Mouse (Mus musculus): ENCODE data around the gene Accsl. TPM values are rescaled to one million over a fixed set of nuclear protein-coding genes. Genes with fewer than 3 reads are reported as not detected.

Accsl gene
- total and polyA plus RNA-seq, 2 experiments from 2014 or later: 0.08 TPM; not detected in 1

DNA sequence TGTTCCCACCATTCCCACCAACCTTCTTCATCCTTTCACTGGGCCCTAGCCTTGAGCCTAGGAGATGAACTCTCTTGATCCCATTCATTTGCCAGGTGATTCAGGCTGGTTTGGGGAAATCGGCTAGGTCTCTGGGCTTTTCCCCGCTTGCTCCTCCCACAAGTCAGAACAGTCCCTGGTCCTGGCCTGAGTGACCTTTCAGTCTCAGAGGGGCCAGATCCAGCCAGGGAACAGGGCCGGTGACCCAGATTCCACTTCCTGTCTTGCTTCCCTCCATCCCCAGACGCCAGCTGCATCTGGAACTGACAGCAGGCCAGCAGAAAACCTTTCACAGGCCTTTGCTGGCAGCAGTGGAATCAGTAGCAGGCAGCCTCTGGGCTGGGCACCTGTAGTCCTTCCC lies 37.4 kb upstream of the Accsl start:
- no peak for ATAC-seq (ENCODE audit: insufficient read depth, low read depth)
- 40% methylated on average over 4 of the region's 4 CpGs for WGBS
- no peaks in the 10 kb centered on the region for H3K27me3 ChIP-seq (ENCODE audit: control insufficient read depth, insufficient read depth, low read length)

DNA sequence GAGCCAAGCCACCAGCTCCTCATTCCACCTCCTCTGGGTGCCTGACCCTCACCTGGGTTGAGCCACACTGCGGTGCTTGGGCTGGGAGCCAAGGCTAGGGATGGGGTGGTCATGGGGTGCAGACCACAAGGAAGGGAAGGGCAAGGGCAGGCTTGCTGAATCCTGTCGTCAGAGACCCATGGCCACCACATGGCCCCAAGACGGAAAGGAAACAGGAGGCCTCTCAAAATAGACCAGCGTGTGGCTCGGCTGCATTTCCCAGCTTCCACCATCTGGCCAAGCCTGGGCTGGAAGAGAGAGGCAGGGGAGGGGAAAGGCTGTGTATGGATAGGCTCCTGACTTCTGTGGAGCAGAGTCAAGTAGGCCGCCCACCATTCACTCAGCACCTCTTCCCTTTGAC lies 34.5 kb upstream of the Accsl start:
- no peak overlapping the region for H3K4me2 ChIP-seq (ENCODE audit: low read depth, low read length)
- no peak overlapping the region for H3K9ac ChIP-seq (replicated peaks; ENCODE audit: low read depth, low read length)
- no peaks in the 10 kb centered on the region for H3K9me3 ChIP-seq (replicated peaks; ENCODE audit: control insufficient read depth, low read length)
- H3K4me1 ChIP-seq (ENCODE audit: control insufficient read depth, insufficient read depth): peaks cover 12% of the 10 kb centered on the region
- no peak for DNase-seq (ENCODE audit: low spot score)
- WGBS: 18% methylated on average over 6 of the region's 6 CpGs
- H3K4me3 ChIP-seq (ENCODE audit: low read depth, low read length): no peak overlapping the region
- peak; percentile 24 for ATAC-seq (ENCODE audit: insufficient read depth, low read depth)
- H3K27me3 ChIP-seq (ENCODE audit: control insufficient read depth, insufficient read depth, low read length): 0 out of 2 replicates have a peak, but pooled peaks cover 2% of the 10 kb centered on the region
- TF ChIP-seq EP300 (IDR thresholded peaks at IDR 0.05; ENCODE audit: low read depth) (no peak), CTCF (IDR thresholded peaks at IDR 0.05; ENCODE audit: low read depth) (no peak)
- no peaks in the 10 kb centered on the region for H3K36me3 ChIP-seq (replicated peaks; ENCODE audit: control insufficient read depth, insufficient read depth, low read length)
- no peak overlapping the region for H3K27ac ChIP-seq (ENCODE audit: low read depth)

More for the DNA sequence above, 37.4 kb upstream of the Accsl start:
- Histone ChIP-seq H3K4me2 (ENCODE audit: low read depth, low read length) (no peak overlapping the region), H3K27ac (ENCODE audit: low read depth) (no peak overlapping the region), H3K9me3 (replicated peaks; ENCODE audit: control insufficient read depth, low read length) (no peaks in the 10 kb centered on the region), H3K4me3 (ENCODE audit: low read depth, low read length) (no peak overlapping the region), H3K4me1 (ENCODE audit: control insufficient read depth, insufficient read depth) (peaks cover 10% of the 10 kb centered on the region), H3K9ac (replicated peaks; ENCODE audit: low read depth, low read length) (no peak overlapping the region), H3K36me3 (replicated peaks; ENCODE audit: control insufficient read depth, insufficient read depth, low read length) (no peaks in the 10 kb centered on the region)
- TF ChIP-seq CTCF (IDR thresholded peaks at IDR 0.05; ENCODE audit: low read depth): no peak
- TF ChIP-seq EP300 (IDR thresholded peaks at IDR 0.05; ENCODE audit: low read depth): no peak
- no peak for DNase-seq (ENCODE audit: low spot score)

DNA sequence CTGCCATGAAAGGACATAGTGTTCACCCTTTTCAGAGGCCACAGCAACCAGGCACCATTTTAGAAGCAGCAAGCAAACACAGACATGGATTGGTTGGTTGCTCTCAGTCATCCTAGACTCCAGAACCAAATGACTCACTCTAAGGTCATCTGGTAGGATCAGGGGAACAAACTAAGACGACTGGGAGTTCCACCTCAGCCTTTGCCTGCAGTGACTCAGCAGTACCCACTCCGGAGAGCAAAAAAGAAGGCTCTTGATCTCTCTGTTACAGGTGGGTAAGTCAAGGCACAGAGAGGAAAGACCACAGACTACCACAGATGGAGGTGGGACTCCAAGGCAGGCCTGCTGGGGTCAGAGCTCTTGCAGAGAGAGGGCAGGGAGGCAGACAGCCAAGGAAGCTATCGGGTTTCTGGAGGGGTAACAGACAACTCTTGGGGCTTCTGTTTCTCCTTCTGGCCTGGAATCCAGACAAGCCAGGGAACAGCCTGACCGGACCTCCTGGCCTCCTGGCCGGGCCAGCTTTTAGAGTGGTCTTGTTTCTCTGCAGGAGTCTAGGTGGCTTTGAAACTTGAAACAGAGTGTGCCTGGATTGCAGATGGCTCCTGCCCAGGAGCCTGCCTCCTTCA lies 33.8 kb upstream of the Accsl start:
- Histone ChIP-seq H3K9ac (replicated peaks; ENCODE audit: low read depth, low read length) (no peak overlapping the region), H3K4me1 (ENCODE audit: control insufficient read depth, insufficient read depth) (peaks cover 12% of the 10 kb centered on the region), H3K27me3 (ENCODE audit: control insufficient read depth, insufficient read depth, low read length) (0 out of 2 replicates have a peak, but pooled peaks cover 2% of the 10 kb centered on the region), H3K36me3 (replicated peaks; ENCODE audit: control insufficient read depth, insufficient read depth, low read length) (no peaks in the 10 kb centered on the region), H3K4me2 (ENCODE audit: low read depth, low read length) (no peak overlapping the region), H3K27ac (ENCODE audit: low read depth) (no peak overlapping the region), H3K4me3 (ENCODE audit: low read depth, low read length) (no peak overlapping the region), H3K9me3 (replicated peaks; ENCODE audit: control insufficient read depth, low read length) (no peaks in the 10 kb centered on the region)
- TF ChIP-seq EP300 (IDR thresholded peaks at IDR 0.05; ENCODE audit: low read depth) (no peak), CTCF (IDR thresholded peaks at IDR 0.05; ENCODE audit: low read depth) (no peak)
- WGBS: 52% methylated on average over 5 of the region's 5 CpGs
- ATAC-seq (ENCODE audit: insufficient read depth, low read depth) (no peak), DNase-seq (ENCODE audit: low spot score) (no peak)

DNA sequence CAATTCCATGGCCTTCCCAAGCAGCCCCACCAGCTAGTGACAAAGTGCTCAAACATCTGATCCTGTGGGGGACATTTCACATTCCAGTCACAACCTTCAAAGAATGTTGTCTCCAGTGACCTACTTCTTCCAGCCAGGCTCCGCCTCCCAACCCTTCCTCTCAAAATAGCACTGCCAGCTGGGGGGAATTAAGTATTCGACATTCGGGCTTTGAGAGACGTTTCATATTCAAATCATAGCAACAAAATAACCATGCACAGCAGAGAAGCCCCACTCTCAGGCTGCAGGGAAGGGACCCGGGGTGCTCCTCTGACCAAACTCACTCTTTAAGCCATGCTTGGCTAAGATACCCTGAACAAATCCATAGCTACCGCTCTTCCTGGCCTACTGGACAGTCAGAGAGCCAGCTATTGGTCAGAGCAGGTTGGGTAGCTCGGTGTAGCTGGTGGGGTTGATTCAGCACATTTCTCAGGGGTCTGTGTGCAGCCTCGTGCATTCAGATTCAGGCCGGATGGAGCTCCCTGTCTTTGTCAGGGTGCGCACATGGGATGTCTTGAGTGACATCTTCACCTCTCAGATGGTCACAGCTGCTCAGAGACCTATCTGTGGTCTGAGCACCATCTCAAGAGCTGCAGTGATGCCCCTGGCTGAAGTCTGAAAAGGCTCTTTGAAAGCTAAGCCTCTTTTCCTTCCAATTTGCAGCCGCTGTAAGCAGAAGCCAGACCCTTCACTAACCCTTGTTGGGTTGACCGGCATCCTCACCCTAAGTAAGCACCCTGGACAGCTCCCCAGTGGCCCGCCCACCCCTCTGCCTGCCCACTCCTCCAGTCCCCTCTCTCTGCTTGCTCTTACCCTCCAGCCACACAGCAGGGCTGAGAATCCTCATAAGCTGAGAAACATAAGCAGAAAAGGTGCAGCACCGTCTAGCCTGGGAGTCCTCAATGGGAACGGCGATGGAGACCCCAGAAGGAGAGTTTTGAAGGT lies 30.7 kb upstream of the Accsl start:
- Histone ChIP-seq H3K27me3 (ENCODE audit: control insufficient read depth, insufficient read depth, low read length) (0 out of 2 replicates have a peak, but pooled peaks cover 2% of the 10 kb centered on the region), H3K9ac (replicated peaks; ENCODE audit: low read depth, low read length) (no peak overlapping the region), H3K9me3 (replicated peaks; ENCODE audit: control insufficient read depth, low read length) (no peaks in the 10 kb centered on the region), H3K4me1 (ENCODE audit: control insufficient read depth, insufficient read depth) (peaks cover 12% of the 10 kb centered on the region), H3K4me2 (ENCODE audit: low read depth, low read length) (no peak overlapping the region), H3K36me3 (replicated peaks; ENCODE audit: control insufficient read depth, insufficient read depth, low read length) (no peaks in the 10 kb centered on the region), H3K4me3 (ENCODE audit: low read depth, low read length) (no peak overlapping the region), H3K27ac (ENCODE audit: low read depth) (no peak overlapping the region)
- DNase-seq (ENCODE audit: low spot score) (no peak), ATAC-seq (ENCODE audit: insufficient read depth, low read depth) (0 out of 2 replicates have a peak, but pooled peaks have one; percentile 33)
- no peak for TF ChIP-seq CTCF (IDR thresholded peaks at IDR 0.05; ENCODE audit: low read depth)
- no peak for TF ChIP-seq EP300 (IDR thresholded peaks at IDR 0.05; ENCODE audit: low read depth)
- WGBS: 45% methylated on average over 16 of the region's 16 CpGs

DNA sequence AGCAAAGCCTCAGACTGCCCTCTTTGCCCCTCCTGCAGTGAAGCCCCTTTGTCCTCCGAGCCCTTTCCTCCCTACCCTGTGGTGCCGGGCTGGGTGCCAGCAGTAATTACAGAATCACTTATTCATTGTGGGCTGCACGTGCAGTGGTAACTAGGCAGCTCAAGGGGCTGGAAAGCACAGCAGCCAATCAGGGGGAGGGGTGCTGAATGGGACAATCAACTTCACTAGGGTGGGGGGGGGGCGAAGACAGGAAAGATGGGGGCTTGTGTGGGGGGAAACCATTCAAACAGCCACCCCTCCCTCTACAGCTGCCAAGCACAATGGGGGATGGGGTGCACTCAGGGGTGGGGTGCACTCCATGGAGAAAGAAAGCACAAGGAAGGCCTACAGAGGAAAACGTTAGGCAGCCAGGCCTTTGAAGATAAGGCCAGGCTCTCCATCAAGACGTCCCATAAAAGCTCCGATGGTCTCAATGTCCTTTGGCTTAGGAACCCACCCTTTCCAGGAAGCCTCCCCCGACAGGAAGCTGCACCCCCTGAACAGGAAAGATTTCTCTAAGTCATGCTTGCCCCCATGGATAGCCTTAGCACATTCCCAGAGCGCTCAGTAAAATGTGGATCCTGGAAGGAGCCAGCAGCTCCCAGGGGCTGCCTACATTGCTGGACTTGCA lies 22.8 kb upstream of the Accsl start:
- H3K9me3 ChIP-seq (replicated peaks; ENCODE audit: control insufficient read depth, low read length): no peaks in the 10 kb centered on the region
- DNase-seq (ENCODE audit: low spot score): peak; percentile 44
- no peak overlapping the region for H3K9ac ChIP-seq (replicated peaks; ENCODE audit: low read depth, low read length)
- H3K4me2 ChIP-seq (ENCODE audit: low read depth, low read length): no peak overlapping the region
- TF ChIP-seq CTCF (IDR thresholded peaks at IDR 0.05; ENCODE audit: low read depth) (no peak), EP300 (IDR thresholded peaks at IDR 0.05; ENCODE audit: low read depth) (peak; percentile 72)
- ATAC-seq (ENCODE audit: insufficient read depth, low read depth): peak; percentile 80
- H3K4me3 ChIP-seq (ENCODE audit: low read depth, low read length): no peak overlapping the region
- H3K27ac ChIP-seq (ENCODE audit: low read depth): peak overlapping the region; percentile 65
- H3K4me1 ChIP-seq (ENCODE audit: control insufficient read depth, insufficient read depth): peaks cover 11% of the 10 kb centered on the region
- no peaks in the 10 kb centered on the region for H3K27me3 ChIP-seq (ENCODE audit: control insufficient read depth, insufficient read depth, low read length)
- 20% methylated on average over 9 of the region's 9 CpGs for WGBS
- H3K36me3 ChIP-seq (replicated peaks; ENCODE audit: control insufficient read depth, insufficient read depth, low read length): no peaks in the 10 kb centered on the region

Data from heart, postnatal 0 days (tissue).